Mouse (Mus musculus) neural tube, embryonic 14.5 days (tissue): Measurements from ENCODE around the gene Exoc1. TPM values are rescaled to one million over a fixed set of nuclear protein-coding genes. Genes with fewer than 3 reads are reported as not detected.

Experiments used
- ATAC-seq: fragments of 200-750 bp; cut with Nextera tagmentation; 2 replicates; pipeline ENCODE4 v1.8.0; 2017; ENCODE audit warnings: low read depth, mild to moderate bottlenecking, moderate TSS enrichment, moderate library complexity
- H3K27ac ChIP-seq: fragments of 300-500 bp; sonication (generic); 2 replicates; pipeline ENCODE4 v1.5.1; 2014; ENCODE audit warnings: low read depth, mild to moderate bottlenecking, control low read depth, low read length, moderate library complexity, mixed read lengths
- H3K27me3 ChIP-seq: fragments of 300-500 bp; sonication (generic); 2 replicates; pipeline ENCODE4 v1.6.1; 2014; ENCODE audit warnings: low read length; ENCODE audit not compliant: control insufficient read depth, insufficient read depth
- H3K36me3 ChIP-seq: fragments of 300-500 bp; sonication (generic); 2 replicates; pipeline ENCODE4 v1.6.1; 2014; ENCODE audit warnings: low read length, mixed read lengths; ENCODE audit not compliant: control insufficient read depth, insufficient read depth
- H3K4me1 ChIP-seq: fragments of 300-500 bp; sonication (generic); 2 replicates; pipeline ENCODE4 v1.6.1; 2014; ENCODE audit warnings: low read length; ENCODE audit not compliant: control insufficient read depth, insufficient read depth
- H3K4me2 ChIP-seq: fragments of 300-500 bp; sonication (generic); 2 replicates; pipeline ENCODE4 v1.6.1; 2014; ENCODE audit warnings: mild to moderate bottlenecking, low read depth, low read length, control low read depth
- H3K4me3 ChIP-seq: fragments of 300-500 bp; sonication (generic); 2 replicates; pipeline ENCODE4 v1.5.1; 2014; ENCODE audit warnings: low read depth, low read length, control low read depth, mixed read lengths
- H3K9ac ChIP-seq: fragments of 300-500 bp; sonication (generic); replicated peaks from 2 replicates; pipeline ENCODE4 v1.6.1; 2014; ENCODE audit warnings: low read depth, mild to moderate bottlenecking, control low read depth, low read length, mixed read lengths
- H3K9me3 ChIP-seq: fragments of 300-500 bp; sonication (generic); 2 replicates; pipeline ENCODE4 v1.6.1; 2016; ENCODE audit warnings: low read length; ENCODE audit not compliant: control insufficient read depth
- WGBS: fragments of 180-500 bp; shearing (Covaris S2); extraction: QIAGEN DNeasy Blood & Tissue Kit; methylation state at CpG from one replicate; pipeline ENCODE4 v1.1.7; 2014; 5-methylcytosine and 5-hydroxymethylcytosine counted together
- polyA plus RNA-seq: library from polyadenylated mRNA; unstranded; fragments of >200 nt; fragmentation: Nextera tagmentation; extraction: Ambion mirVana; gene quantifications from 2 replicates; pipeline ENCODE4 v1.2.1, GENCODE M21; 2014

Exoc1 gene
- polyA plus RNA-seq = 73.4 and 77.3 TPM in 2 replicates

DNA sequence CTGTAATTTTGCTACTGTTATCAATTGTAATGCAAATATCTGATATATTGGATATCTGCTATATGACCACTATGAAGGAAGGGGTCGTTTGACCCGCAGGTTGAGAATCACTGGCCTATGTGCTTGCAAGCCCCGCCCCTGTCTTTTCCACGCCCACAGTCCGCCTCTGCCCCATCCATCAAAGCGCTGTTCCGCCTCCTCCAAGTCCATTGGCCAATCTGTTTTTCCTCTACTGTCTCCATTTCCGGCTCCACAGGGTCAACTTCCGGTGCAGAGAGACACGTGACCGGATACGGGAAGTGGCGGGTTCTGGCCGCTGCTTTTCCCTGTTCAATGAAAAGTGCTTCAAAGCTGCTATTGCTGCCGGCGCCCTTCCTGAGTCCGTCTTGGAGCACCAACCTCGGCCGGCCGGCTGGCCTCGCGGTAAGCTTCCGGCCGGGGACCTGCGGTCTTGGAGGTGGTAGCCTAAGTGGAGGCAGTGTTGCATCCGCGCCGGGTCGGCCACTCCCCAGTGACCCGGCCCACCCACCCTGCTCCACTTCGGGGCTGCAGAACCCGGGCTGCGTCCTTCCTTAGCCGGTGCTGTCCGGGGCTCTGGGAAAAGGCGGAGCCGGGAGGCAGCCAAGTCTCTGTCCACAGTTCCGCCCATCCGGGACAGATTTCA is at the start of gene Exoc1:
Gene Exoc1, plus strand, starts transcription at position 272 of the 664 bp plus-strand sequence.
- ATAC-seq = peak; percentile 100
- no peaks in the 10 kb centered on the region for H3K27me3 ChIP-seq
- H3K4me3 ChIP-seq = peak within 1 kb of the TSS; percentile 59
- no peaks in the 10 kb centered on the region for H3K9me3 ChIP-seq
- peak within 1 kb of the TSS; percentile 67 for H3K9ac ChIP-seq
- peak within 1 kb of the TSS; percentile 45; the same call in 1 of the 2 replicates for H3K27ac ChIP-seq
- peaks cover 9% of the 10 kb centered on the region; the same call in 1 of the 2 replicates for H3K4me1 ChIP-seq
- peaks cover 2% of the 10 kb centered on the region; the same call in 1 of the 2 replicates for H3K36me3 ChIP-seq
- H3K4me2 ChIP-seq = peak within 1 kb of the TSS; percentile 89
- under 1% methylated on average over 39 of the region's 39 CpGs for WGBS

DNA sequence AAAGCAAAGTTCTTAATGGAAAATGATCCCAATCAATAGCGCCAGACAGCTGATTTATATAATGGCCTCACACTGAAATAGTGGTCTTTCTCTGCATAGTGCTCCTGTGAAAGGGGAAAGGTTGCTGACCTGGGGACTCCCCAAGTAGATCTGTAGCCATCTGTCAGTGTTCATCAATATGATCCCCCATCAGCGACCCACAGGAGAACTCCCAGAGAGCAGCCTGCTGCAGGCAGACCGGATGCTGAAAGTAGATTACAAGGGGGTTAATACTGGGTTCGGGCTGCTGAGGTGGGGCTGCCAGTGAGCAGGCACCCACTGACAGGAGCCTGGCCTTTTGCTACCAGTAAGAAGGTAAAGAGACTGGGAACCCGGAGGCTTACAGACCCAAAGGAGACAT is 45.3 kb upstream of the Exoc1 start, which contains the start of gene Gm7271:
Gene Gm7271, plus strand, starts transcription at position 230 of the 400 bp plus-strand sequence.
- H3K9me3 ChIP-seq = no peaks in the 10 kb centered on the region
- no peak for ATAC-seq
- H3K4me3 ChIP-seq = no peak within 1 kb of the TSS
- 45% methylated on average over 5 of the region's 5 CpGs for WGBS
- no peak within 1 kb of the TSS for H3K27ac ChIP-seq
- H3K36me3 ChIP-seq = no peaks in the 10 kb centered on the region
- no peaks in the 10 kb centered on the region for H3K27me3 ChIP-seq
- H3K9ac ChIP-seq = no peak within 1 kb of the TSS
- no peaks in the 10 kb centered on the region for H3K4me1 ChIP-seq
- H3K4me2 ChIP-seq = no peak within 1 kb of the TSS

DNA sequence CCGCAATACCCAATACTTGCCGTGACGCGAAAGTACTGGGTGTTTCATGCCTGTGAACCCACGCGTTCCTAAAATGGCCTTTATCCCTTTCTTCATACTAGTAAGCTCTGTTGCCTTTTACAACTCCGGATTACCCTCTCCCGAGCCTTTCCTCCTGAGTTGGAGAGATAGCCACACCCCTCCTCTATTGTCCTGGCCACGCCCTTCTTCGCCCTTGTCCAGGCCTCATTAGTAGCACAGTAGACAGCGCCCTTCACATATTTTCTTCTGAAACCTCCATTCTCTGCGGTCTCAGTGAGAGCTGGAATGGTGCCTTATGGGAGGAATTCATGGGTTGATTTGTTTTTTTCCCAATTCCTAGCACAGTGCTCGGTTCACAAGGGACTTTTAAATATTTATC is 34.0 kb upstream of the Exoc1 start:
- H3K36me3 ChIP-seq = no peaks in the 10 kb centered on the region
- no peaks in the 10 kb centered on the region for H3K9me3 ChIP-seq
- ATAC-seq = no peak
- no peak overlapping the region for H3K9ac ChIP-seq
- no peak overlapping the region for H3K4me2 ChIP-seq
- WGBS = 72% methylated on average over 13 of the region's 13 CpGs
- H3K4me1 ChIP-seq = no peaks in the 10 kb centered on the region
- no peak overlapping the region for H3K4me3 ChIP-seq
- H3K27ac ChIP-seq = no peak overlapping the region
- no peaks in the 10 kb centered on the region for H3K27me3 ChIP-seq

DNA sequence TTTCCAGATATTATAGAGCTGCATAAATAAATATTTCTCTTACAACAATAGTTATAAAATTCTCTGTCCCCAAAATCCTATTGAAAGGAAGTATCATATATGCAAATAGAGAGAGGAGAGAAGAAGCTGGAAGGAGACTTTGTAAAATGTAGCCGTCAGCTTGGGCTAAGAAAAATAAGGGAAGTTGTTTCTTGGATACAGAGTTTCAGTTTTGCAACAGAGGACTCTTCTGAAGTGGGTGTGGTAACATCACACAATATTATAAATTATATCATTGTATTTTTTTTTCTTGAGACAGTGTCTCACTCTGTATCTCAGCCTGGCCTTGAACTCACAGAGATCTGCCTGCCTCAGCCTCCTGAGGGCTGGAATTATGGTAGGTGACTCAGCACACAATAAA is 6.7 kb upstream of the Exoc1 start:
- no peak for ATAC-seq
- H3K4me1 ChIP-seq = no peaks in the 10 kb centered on the region
- H3K4me3 ChIP-seq = no peak overlapping the region
- H3K27ac ChIP-seq = no peak overlapping the region
- H3K9ac ChIP-seq = no peak overlapping the region
- H3K9me3 ChIP-seq = no peaks in the 10 kb centered on the region
- H3K27me3 ChIP-seq = no peaks in the 10 kb centered on the region
- H3K36me3 ChIP-seq = no peaks in the 10 kb centered on the region
- WGBS = 88% methylated on average over 1 of the region's 1 CpGs
- no peak overlapping the region for H3K4me2 ChIP-seq

- WGBS = 77% methylated on average over 5 of the region's 5 CpGs
- no peak overlapping the region for H3K4me2 ChIP-seq
- no peaks in the 10 kb centered on the region for H3K9me3 ChIP-seq
- H3K4me3 ChIP-seq = no peak overlapping the region
- no peaks in the 10 kb centered on the region for H3K36me3 ChIP-seq
- H3K27me3 ChIP-seq = no peaks in the 10 kb centered on the region
- ATAC-seq = no peak
- no peak overlapping the region for H3K9ac ChIP-seq
- H3K27ac ChIP-seq = no peak overlapping the region
- H3K4me1 ChIP-seq = no peaks in the 10 kb centered on the region
These were observed 4.5 kb upstream of the Exoc1 start for GRCm38 (mm10) chr5:76524623-76525022.

GRCm38 (mm10) chr5:76525066-76525465 is 4.0 kb upstream of the Exoc1 start:
- Histone ChIP-seq H3K9me3 (no peaks in the 10 kb centered on the region), H3K27ac (no peak overlapping the region), H3K4me1 (peaks cover 4% of the 10 kb centered on the region; the same call in 1 of the 2 replicates), H3K9ac (no peak overlapping the region), H3K4me2 (no peak overlapping the region), H3K36me3 (no peaks in the 10 kb centered on the region), H3K4me3 (no peak overlapping the region), H3K27me3 (no peaks in the 10 kb centered on the region)
- no peak for ATAC-seq
- WGBS = 68% methylated on average over 4 of the region's 4 CpGs

GRCm38 (mm10) chr5:76525829-76526228 is 3.3 kb upstream of the Exoc1 start:
- ATAC-seq = no peak
- H3K4me3 ChIP-seq = no peak overlapping the region
- H3K9ac ChIP-seq = no peak overlapping the region
- peaks cover 9% of the 10 kb centered on the region; the same call in 1 of the 2 replicates for H3K4me1 ChIP-seq
- H3K4me2 ChIP-seq = no peak overlapping the region
- no peaks in the 10 kb centered on the region for H3K9me3 ChIP-seq
- H3K36me3 ChIP-seq = no peaks in the 10 kb centered on the region
- WGBS = 53% methylated on average over 2 of the region's 2 CpGs
- no peaks in the 10 kb centered on the region for H3K27me3 ChIP-seq
- no peak overlapping the region for H3K27ac ChIP-seq

- Histone ChIP-seq H3K4me1 (peaks cover 9% of the 10 kb centered on the region; the same call in 1 of the 2 replicates), H3K4me2 (peak overlapping the region; percentile 89), H3K27ac (peak overlapping the region; percentile 45; the same call in 1 of the 2 replicates), H3K36me3 (peaks cover 2% of the 10 kb centered on the region; the same call in 1 of the 2 replicates), H3K9ac (peak overlapping the region; percentile 67), H3K27me3 (no peaks in the 10 kb centered on the region), H3K9me3 (no peaks in the 10 kb centered on the region), H3K4me3 (peak overlapping the region; percentile 59)
- peak; percentile 26 for ATAC-seq
- whole genome bisulfite sequencing = 7% methylated on average over 9 of the region's 9 CpGs
These were observed 574 bp downstream of the Exoc1 start for GRCm38 (mm10) chr5:76529704-76530066.

DNA sequence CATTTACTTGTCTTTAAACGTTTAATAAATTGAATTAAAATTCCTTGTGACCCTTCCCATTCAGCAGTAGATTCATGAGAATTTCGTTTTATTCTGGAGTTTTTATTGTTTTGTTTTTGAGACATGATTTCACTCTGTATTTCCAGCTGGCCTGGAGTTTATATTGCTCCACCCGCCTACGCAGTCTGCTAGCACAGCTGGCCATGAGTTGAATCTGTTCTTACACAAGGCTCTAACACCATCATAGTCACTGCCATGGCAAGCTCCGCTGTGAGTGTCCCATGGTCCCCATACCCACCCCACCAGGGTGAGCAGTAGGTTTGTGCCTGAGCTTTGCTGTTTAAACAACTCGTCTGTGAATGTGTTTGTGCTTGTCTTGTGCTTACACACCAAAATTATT is 4.1 kb downstream of the Exoc1 start:
- Histone ChIP-seq H3K4me2 (no peak overlapping the region), H3K9me3 (no peaks in the 10 kb centered on the region), H3K27me3 (no peaks in the 10 kb centered on the region), H3K4me3 (no peak overlapping the region), H3K36me3 (peaks cover 27% of the 10 kb centered on the region), H3K4me1 (peaks cover 9% of the 10 kb centered on the region; the same call in 1 of the 2 replicates), H3K9ac (no peak overlapping the region), H3K27ac (no peak overlapping the region)
- ATAC-seq = no peak
- 89% methylated on average over 6 of the region's 6 CpGs for WGBS
